Mouse (Mus musculus): ENCODE data around the gene Ubl3. TPM values are rescaled to one million over a fixed set of nuclear protein-coding genes. Genes with fewer than 3 reads are reported as not detected.

The Ubl3 gene
- total RNA-seq, 2 experiments from 2014 or later: 198 to 222 TPM

GRCm38 (mm10) chr5:148533924-148534323, 18.7 kb downstream of the Ubl3 start:
- DNase-seq (ENCODE audit: low spot score in 2 of 2): no peak

GRCm38 (mm10) chr5:148532201-148532600, 20.4 kb downstream of the Ubl3 start:
- DNase-seq (ENCODE audit: low spot score in 2 of 2): no peak

GRCm38 (mm10) chr5:148527632-148528031, 25.0 kb downstream of the Ubl3 start:
- DNase-seq (ENCODE audit: low spot score in 2 of 2): no peak

GRCm38 (mm10) chr5:148526631-148527030, 26.0 kb downstream of the Ubl3 start:
- no peak for DNase-seq (ENCODE audit: low spot score in 2 of 2)

- DNase-seq (ENCODE audit: low spot score in 2 of 2): no peak
These were observed 29.2 kb downstream of the Ubl3 start for GRCm38 (mm10) chr5:148523202-148523971.

- no peak for DNase-seq (ENCODE audit: low spot score in 2 of 2)
These were observed 30.2 kb downstream of the Ubl3 start for GRCm38 (mm10) chr5:148522378-148522777.

GRCm38 (mm10) chr5:148517445-148517844, 35.1 kb downstream of the Ubl3 start:
- no peak for DNase-seq (ENCODE audit: low spot score in 2 of 2)

- no peak for DNase-seq (ENCODE audit: low spot score in 2 of 2)
These were observed 40.4 kb downstream of the Ubl3 start for GRCm38 (mm10) chr5:148512042-148512640.

GRCm38 (mm10) chr5:148510265-148510664, 42.3 kb downstream of the Ubl3 start:
- DNase-seq (ENCODE audit: low spot score in 2 of 2): no peak

GRCm38 (mm10) chr5:148509731-148510130, 42.9 kb downstream of the Ubl3 start:
- DNase-seq (ENCODE audit: low spot score in 2 of 2): no peak

GRCm38 (mm10) chr5:148508901-148509604, 43.5 kb downstream of the Ubl3 start:
- DNase-seq (ENCODE audit: low spot score in 2 of 2): no peak

GRCm38 (mm10) chr5:148505381-148505780, 47.2 kb downstream of the Ubl3 start:
- DNase-seq (ENCODE audit: low spot score in 2 of 2): no peak

- DNase-seq (ENCODE audit: low spot score in 2 of 2): no peak
These were observed 50.4 kb downstream of the Ubl3 start for GRCm38 (mm10) chr5:148502237-148502636.

GRCm38 (mm10) chr5:148501228-148501957, 51.2 kb downstream of the Ubl3 start:
- DNase-seq (ENCODE audit: low spot score in 2 of 2): no peak

GRCm38 (mm10) chr5:148500516-148500915, 52.1 kb downstream of the Ubl3 start:
- no peak for DNase-seq (ENCODE audit: low spot score in 2 of 2)

- no peak for DNase-seq (ENCODE audit: low spot score in 2 of 2)
These were observed 53.0 kb downstream of the Ubl3 start for GRCm38 (mm10) chr5:148499616-148500015.

GRCm38 (mm10) chr5:148495991-148496390, 56.6 kb downstream of the Ubl3 start:
- DNase-seq (ENCODE audit: low spot score in 2 of 2): no peak

GRCm38 (mm10) chr5:148495173-148495572, 57.4 kb downstream of the Ubl3 start:
- DNase-seq (ENCODE audit: low spot score in 2 of 2): no peak

- DNase-seq (ENCODE audit: low spot score in 2 of 2): no peak
These were observed 58.3 kb downstream of the Ubl3 start for GRCm38 (mm10) chr5:148494249-148494648.

- no peak for DNase-seq (ENCODE audit: low spot score in 2 of 2)
These were observed 59.6 kb downstream of the Ubl3 start for GRCm38 (mm10) chr5:148493025-148493424.

- no peak for DNase-seq (ENCODE audit: low spot score in 2 of 2)
These were observed 62.2 kb downstream of the Ubl3 start for GRCm38 (mm10) chr5:148490391-148490790.

Data from layer of hippocampus, postnatal 14 days (tissue).